Mouse (Mus musculus) v-Abl transformed pro-B cells (cell line): Measurements from ENCODE around the gene Creb3l1.

Experiments
- in situ Hi-C, 2 experiments: fragments of 400-800 bp; cut with MboI; formaldehyde crosslinking; loops; one replicate each; pipeline ENCODE4 v1.15.1; 2025; ENCODE audit not compliant: unreplicated experiment in 2 of 2

The Creb3l1 gene

GRCm38 (mm10) chr2:92007933-92008622 is 16.2 kb downstream of the Creb3l1 start:
- in situ Hi-C loops: no loop called here

GRCm38 (mm10) chr2:92006983-92007921 is 17.1 kb downstream of the Creb3l1 start:
- in situ Hi-C loops: no loop called here

- in situ Hi-C loops: no loop called here
These were observed 17.8 kb downstream of the Creb3l1 start for GRCm38 (mm10) chr2:92006491-92006890.

- in situ Hi-C loops: no loop called here
These were observed 19.7 kb downstream of the Creb3l1 start for GRCm38 (mm10) chr2:92004617-92005016.

GRCm38 (mm10) chr2:91997905-91998608 is 26.2 kb downstream of the Creb3l1 start:
- in situ Hi-C loops: loop anchor here in 1 of 2 experiments (10.0 kb wide), 2 partner anchors 337 to 447 kb away; no protein-coding TSS in a partner anchor

GRCm38 (mm10) chr2:91996006-91996405 is 28.3 kb downstream of the Creb3l1 start:
- in situ Hi-C loops: loop anchor here in 1 of 2 experiments (10.0 kb wide), 2 partner anchors 339 to 449 kb away; no protein-coding TSS in a partner anchor

GRCm38 (mm10) chr2:91993409-91993808 is 30.9 kb downstream of the Creb3l1 start:
- in situ Hi-C loops: loop anchor here in 1 of 2 experiments (10.0 kb wide), 2 partner anchors 341 to 451 kb away; no protein-coding TSS in a partner anchor

- in situ Hi-C loops: loop anchor here (5.0 to 10.0 kb wide), 8 partner anchors 42 to 498 kb away; partner anchors contain the start of gene Gm9821 (in 1 of the 2)
These were observed 34.6 kb downstream of the Creb3l1 start for GRCm38 (mm10) chr2:91989750-91990149.

- in situ Hi-C loops: loop anchor here (5.0 kb wide), 6 partner anchors 40 to 500 kb away; partner anchors contain the start of gene Gm9821 (in 1 of the 2)
These were observed 36.8 kb downstream of the Creb3l1 start for GRCm38 (mm10) chr2:91987542-91987941.

- in situ Hi-C loops: loop anchor here (5.0 kb wide), 6 partner anchors 39 to 501 kb away; partner anchors contain the start of gene Gm9821 (in 1 of the 2)
These were observed 38.2 kb downstream of the Creb3l1 start for GRCm38 (mm10) chr2:91986071-91986470.

GRCm38 (mm10) chr2:91984906-91985525 is 39.3 kb downstream of the Creb3l1 start:
- in situ Hi-C loops: loop anchor here (5.0 kb wide), 6 partner anchors 38 to 502 kb away; partner anchors contain the start of gene Gm9821 (in 1 of the 2)

- in situ Hi-C loops: no loop called here
These were observed 39.9 kb downstream of the Creb3l1 start for GRCm38 (mm10) chr2:91984439-91984838.

- in situ Hi-C loops: no loop called here
These were observed 43.5 kb downstream of the Creb3l1 start for GRCm38 (mm10) chr2:91980830-91981229.

GRCm38 (mm10) chr2:91980245-91980644 is 44.1 kb downstream of the Creb3l1 start:
- in situ Hi-C loops: no loop called here

GRCm38 (mm10) chr2:91978547-91978946 is 45.8 kb downstream of the Creb3l1 start:
- in situ Hi-C loops: no loop called here

GRCm38 (mm10) chr2:91977960-91978359 is 46.3 kb downstream of the Creb3l1 start:
- in situ Hi-C loops: no loop called here

GRCm38 (mm10) chr2:91975581-91976541 is 48.4 kb downstream of the Creb3l1 start, which contains the start of gene Dgkz:
Dgkz (minus strand) TSS chr2:91975864.
- in situ Hi-C loops: no loop called here

- in situ Hi-C loops: loop anchor here in 1 of 2 experiments (25.0 kb wide), 2 partner anchors 1214 to 1464 kb away; partner anchors contain the start of gene Trp53i11
These were observed 50.7 kb downstream of the Creb3l1 start for GRCm38 (mm10) chr2:91973416-91974135.
